Mouse (Mus musculus) lung, postnatal 36 days (tissue): ENCODE results near the gene Golim4.
"Not testable (repeated sequence)": the region's sequence is repeated elsewhere in the genome, so short reads cannot be mapped to it uniquely, and the experiment has no call there.

Experiments used
- DNase-seq: peaks from one replicate; pipeline ENCODE4 v3.0.0; 2022; ENCODE audit warnings: mixed read lengths

Gene Golim4

DNA sequence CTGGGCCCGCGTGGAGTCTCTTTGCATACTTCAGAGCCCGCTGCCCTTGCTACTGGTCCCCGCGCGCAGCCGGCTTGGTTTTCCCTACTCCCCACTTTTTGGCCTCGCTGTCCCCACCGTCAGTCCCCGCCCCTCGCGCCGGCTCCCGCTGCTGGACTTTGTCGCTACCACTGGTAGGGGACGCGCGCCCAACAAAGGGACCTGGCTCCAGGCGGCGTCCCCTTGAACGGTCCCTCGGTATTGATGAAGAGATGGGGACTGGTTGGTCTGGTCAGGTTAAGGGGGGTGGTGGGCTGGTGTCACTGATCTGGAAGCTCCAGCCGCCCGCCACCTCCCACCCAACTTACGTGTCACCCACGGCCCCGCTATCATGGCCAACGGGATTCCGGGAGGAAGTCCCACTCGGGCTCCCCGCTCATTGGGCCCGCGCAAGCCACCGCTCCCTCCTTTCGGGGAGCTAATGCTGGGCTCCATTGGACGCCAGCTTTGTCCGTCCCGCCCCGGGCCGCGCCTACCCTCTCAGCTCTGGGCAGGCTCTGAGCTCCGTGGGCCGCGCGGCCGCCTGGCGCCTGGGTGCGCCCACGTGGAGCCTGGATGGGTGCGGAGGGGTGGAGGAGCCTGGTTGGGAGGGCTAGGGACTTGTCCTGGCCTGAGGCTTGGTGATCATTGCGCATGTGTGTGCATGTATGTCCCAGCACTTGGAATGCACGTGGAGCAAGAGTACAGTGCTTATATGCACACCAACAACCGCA, at the start of gene Golim4:
TSS of gene Golim4 (minus strand) at position 399 of the 752 bp plus-strand sequence.
- DNase-seq, result peak; percentile 96

- DNase-seq, result peak; percentile 5
These were observed 48.9 kb upstream of the Golim4 start for GRCm38 (mm10) chr3:76005621-76006020.

- DNase-seq, result peak; percentile 83
These were observed 44.4 kb upstream of the Golim4 start for GRCm38 (mm10) chr3:76001156-76001555.

GRCm38 (mm10) chr3:76000481-76000880, 43.7 kb upstream of the Golim4 start:
- DNase-seq, result no peak

- DNase-seq, result peak; percentile 56
These were observed 24.4 kb upstream of the Golim4 start for GRCm38 (mm10) chr3:75981031-75981750.

- not testable (repeated sequence) for DNase-seq
These were observed 6.3 kb upstream of the Golim4 start for GRCm38 (mm10) chr3:75962784-75963772.

DNA sequence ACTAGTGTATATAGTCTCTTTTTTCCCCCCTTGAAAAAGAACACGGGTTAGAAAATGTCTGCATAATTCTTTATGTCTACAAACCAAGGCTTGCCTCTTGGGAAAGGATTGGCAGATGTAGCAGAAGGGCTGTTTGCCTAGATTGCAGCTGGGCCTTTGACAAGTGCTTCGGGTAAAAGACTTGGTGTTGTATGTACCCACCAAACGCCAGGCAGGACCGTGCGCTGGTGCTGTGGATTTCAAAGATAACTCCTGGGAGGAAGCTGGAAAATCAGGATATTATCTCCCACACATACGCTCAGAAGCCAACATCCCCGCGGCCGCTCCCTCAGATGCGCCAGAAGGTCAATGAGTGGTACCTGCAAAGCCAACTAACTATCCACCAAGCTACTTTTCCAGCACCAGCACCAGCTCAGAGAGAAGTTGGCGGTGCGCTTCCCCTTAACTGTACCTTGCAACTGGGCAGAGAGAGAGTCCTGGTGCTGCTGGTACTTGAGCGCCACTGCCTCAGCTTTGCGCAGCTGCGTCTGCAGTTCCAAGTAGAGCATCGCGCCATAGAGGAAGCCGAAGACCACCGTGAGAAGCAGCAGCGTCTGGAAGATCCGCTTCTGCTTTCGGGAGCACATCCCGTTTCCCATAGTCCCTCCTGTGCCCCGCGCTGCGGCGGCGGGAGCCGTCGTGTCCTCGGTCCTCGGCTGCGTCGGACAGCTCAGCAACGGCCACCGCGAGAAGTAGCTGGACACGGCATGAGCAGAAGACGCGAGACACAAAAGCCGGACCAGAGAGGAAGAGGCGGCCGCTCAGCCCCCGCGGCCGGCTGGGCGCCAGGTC, 873 bp downstream of the Golim4 start:
- DNase-seq, result no peak

DNA sequence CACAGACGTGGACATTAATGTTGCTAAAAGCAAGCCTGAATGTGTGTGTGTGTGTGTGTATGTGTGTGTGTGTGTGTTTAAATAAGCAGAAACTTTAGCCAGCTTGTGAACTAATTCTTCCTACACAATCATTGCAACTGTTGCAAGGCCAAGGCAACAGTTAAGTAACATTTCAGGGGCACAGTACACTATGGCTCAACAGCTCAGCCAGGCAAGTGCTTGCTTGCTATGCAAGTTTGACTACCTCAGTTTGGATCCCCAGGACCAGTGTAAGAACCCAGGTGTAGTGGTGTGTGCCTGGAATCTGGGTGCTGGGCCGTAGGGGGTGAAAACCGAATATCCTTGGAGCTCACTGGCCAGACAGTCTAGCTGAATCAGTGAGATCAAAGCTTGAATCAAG, 2.6 kb downstream of the Golim4 start:
- DNase-seq, result no peak

DNA sequence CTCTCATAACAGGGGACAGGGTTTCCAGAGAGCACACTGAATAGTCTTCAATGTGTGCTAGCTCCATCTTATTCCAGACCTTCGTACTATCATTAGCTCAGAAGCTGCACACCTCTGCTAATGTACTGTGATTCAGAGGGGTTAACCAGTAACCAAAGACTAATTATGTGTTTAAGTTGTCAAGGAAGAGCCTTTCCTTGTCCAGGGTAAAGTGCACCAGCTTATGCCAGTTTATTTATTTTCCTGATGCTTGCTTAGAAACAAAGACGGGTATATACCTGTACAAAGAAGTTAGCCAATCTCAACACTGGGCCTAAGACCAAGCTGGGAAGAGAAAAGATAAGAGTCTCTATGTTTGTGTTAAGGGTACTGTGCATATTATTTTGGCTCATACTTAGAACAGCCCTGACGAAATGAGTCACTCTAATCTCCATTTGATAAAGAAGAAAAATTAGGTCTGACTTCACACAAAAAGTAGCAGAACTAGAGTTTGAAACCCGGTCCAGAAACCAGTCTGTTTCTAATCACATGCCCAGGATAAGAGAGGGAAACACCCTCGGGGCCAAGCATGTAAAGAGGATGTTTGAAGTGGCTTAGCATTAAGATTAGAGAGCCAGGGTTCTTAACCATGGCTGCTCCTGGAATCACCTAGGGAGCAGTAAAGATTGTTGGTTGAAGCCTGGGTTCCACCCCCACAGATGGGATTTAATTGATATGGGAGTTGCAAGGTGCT, 4.3 kb downstream of the Golim4 start:
- DNase-seq, result peak; percentile 50

DNA sequence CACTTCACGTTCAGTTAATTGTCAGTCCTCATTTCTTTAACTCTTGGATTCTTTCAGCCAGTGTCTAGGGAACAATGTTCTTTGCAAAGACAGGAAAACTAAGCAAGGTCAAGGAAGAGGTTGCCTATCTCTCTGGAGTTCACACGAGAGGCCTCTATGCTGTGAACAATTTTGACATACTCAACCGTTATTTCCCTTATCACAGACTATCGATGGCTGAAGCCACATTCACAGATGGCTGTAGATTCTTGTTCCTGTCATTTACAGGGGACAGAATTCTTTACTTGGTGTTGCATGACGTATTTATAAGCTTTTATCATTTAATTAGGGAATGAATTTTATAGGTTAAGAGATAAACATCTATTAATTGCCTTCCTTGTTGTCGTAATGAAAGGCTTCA, 5.9 kb downstream of the Golim4 start:
- no peak for DNase-seq

DNA sequence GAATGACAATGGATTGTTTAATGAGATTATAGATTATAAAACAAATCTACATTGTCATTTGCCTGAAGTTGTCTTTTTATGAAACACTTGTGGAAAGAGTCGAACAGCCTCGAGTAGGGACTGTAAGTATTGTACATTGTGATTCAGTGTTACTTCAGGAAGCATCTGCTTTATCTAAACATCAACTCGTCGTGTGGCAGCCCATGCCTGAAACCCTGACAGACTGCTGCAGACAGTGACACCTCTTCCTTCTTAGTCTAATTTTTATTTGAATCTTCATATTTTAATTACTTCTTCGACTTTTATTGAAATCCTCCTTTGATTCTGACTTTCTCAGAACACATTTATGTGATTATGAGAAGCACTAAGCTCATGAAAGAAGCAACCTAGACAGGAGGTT, 7.4 kb downstream of the Golim4 start:
- DNase-seq, result no peak

DNA sequence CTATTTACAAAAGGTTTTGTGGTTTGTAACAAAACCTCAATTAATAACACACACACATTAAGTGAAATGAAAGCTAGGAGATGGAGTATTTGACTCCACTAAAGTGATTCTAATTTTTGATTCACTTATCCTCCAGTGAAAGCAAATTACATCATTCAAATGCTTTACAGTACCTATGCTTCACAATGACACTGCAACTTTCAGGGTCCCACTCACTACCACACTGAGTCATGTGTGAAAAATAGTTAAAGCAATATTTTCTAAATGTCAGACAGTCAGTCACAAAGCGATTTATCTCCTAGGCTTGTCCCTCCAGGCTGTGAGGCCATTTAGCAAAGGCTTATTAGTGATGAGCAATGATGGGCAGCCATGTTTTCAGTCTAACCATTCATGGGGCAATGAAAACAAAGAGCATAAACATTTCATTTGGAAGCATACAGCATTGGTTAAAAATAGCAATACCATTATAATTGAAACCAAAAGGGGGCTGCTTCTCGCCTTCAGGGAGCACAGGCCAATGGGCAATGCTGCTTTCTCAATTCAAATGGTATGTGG, 8.1 kb downstream of the Golim4 start:
- no peak for DNase-seq

DNA sequence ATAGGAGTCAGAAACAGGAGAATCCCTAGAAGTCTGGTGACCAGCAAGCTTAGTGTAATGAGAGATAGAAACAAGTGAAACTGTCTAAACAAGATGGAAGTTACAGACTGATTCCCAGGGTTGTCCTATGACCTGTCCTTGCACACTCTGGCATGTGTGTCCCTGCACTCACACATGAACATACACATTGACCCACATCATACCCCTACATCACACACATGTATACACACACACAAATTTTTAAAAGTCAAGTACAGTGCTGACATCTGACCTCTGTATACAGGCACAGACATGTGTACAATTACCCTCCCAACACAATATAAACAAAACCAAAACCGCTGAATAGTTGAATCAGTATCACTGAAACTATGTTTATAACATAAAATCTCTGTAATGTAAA, 8.7 kb downstream of the Golim4 start:
- no peak for DNase-seq

- no peak for DNase-seq
These were observed 14.3 kb downstream of the Golim4 start for GRCm38 (mm10) chr3:75942303-75943060.

DNA sequence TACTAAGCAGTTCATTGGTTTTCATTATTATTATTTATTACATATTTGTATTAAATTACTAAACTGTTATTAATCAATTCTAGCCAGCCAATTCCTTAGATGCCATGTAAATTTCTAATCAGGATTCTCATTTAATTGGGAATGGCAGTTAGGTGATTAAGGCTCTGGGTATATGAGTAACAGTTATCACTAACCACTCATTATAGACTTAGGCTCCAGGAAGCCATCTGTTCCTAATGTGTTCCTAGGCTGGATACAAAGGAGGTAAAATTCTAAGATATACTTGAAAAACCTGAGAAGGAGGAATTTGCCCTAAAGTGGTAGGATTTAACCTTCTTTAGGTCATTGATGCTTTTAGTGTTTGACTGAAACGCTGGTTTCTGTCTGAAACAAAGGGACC, 14.9 kb downstream of the Golim4 start:
- no peak for DNase-seq

DNA sequence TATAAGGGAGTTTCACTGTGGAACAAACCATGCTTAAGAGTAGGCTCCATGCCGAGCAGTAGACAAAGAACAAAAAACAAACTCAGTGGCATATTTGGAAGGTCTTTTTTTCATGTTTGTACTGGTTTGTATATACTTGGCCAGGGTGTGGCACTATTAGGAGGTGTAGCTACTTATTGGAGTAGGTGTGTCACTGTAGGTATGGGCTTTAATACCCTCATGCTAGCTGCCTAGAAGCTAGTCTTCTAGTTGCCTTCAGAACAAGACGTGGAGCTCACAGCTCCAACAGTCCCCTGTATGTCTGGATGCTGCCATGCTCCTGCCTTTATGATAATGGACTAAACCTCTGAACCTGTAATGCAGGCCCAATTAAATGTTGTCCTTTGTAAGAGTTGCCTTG, 20.6 kb downstream of the Golim4 start:
- DNase-seq, result no peak

- no peak for DNase-seq
These were observed 26.0 kb downstream of the Golim4 start for GRCm38 (mm10) chr3:75930659-75931225.

- no peak for DNase-seq
These were observed 26.7 kb downstream of the Golim4 start for GRCm38 (mm10) chr3:75929926-75930548.

- DNase-seq, result no peak
These were observed 30.4 kb downstream of the Golim4 start for GRCm38 (mm10) chr3:75926327-75926726.
